Mouse (Mus musculus): ENCODE data around the gene Zbed5. TPM values are rescaled to one million over a fixed set of nuclear protein-coding genes. Genes with fewer than 3 reads are reported as not detected.

The Zbed5 gene
- 13.9 and 14.8 TPM in 2 replicates for polyA plus RNA-seq (2012; rRNA removed)

DNA sequence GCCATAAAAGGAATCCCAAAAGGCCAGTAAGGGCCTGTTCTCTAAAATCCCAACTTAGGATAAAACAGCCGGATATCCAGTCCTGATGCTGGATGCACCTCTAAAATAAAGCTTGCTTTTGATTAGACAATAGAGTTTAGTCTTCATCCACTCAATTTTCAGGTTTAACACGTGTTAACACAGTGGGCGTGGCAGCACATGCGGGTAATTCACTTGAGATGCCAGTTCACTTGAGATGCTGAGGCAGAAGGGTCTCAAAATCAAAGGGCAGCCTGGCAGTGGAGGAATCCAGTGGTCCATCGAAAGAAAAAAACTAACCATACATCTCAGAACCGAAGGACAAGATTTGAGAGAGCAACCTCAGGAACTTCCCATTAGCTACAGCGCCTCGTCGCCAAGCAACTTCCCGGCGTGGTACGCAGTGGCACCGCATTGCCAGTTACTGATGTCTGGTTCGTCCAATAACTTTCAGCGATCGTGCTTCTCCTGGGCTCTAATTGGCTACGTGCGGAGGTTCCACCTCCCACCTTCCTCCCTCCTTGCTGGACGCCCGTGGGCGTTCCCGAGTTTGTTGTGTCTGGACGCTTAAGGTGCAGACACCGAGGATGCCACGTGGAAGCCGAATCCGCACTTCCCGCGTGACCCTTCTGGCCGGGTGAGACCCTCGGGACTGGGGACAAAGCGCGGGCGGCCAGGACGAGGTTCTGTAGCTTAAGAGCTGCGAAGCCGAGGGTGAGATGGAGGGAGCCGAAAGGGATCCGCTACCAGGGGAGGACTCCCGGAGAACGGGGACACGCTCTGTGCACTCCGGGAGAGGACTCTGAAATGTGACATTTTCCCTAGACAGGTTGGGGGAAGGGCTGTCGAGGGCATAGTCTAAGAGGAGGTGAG is at the start of gene Zbed5:
Gene Zbed5, plus strand, starts transcription at position 526 of the 891 bp plus-strand sequence.
- DNase-seq (ENCODE audit: low read depth), result peak; percentile 98
- no peak for TF ChIP-seq CTCF (IDR thresholded peaks at IDR 0.05; ENCODE audit: borderline replicate concordance, extremely low read depth, insufficient read depth, insufficient read length)
- no peak for TF ChIP-seq POLR2A (IDR thresholded peaks at IDR 0.05; ENCODE audit: borderline replicate concordance, extremely low read depth, insufficient read depth, insufficient read length, poor library complexity, severe bottlenecking)

DNA sequence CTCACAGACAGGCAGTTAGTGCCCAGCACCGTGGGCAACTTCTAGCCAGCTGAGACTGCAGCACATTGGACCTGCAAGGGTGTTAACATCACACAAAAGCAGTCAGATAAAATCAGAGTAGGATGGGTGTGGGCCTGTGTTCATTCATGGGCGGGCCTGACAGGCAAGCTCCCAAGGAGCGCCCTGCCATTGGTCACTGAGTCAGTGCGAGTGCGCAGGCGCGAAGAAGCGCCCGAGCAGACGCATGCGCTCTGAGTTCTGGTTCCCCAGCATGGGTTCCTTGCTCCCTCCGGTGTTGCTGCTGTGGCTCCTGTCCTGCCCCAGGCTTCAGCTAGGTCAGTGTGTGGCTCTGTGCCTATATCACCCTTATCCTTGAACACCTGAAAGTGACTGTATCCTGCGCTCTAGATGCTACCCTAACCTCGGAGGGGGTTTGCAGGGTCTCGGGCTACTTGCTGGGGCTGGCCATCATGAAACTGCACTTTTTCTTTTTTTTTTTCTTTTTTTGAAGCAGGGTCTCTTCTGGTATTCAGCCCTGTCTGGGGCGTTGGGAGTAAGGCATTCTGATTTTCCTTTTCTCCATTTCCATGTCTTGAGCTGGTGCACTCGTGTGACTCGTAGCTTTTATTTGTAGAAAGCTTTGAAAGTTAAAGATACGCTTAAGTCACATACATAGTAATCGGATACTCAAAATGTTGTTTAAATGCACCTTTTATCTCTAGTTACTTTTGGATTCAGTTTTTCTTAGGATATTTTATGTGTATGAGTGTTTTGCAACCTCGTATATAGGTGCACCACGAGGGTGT is 48.6 kb upstream of the Zbed5 start, which contains the start of gene Sumf2:
Gene Sumf2, plus strand, starts transcription at position 235 of the 806 bp plus-strand sequence.
- TF ChIP-seq POLR2A (IDR thresholded peaks at IDR 0.05; ENCODE audit: borderline replicate concordance, extremely low read depth, insufficient read depth, insufficient read length, poor library complexity, severe bottlenecking) (peak; percentile 76; the same call in 1 of the 2 replicates), CTCF (IDR thresholded peaks at IDR 0.05; ENCODE audit: borderline replicate concordance, extremely low read depth, insufficient read depth, insufficient read length) (no peak)
- peak; percentile 98 for DNase-seq (ENCODE audit: low read depth)

DNA sequence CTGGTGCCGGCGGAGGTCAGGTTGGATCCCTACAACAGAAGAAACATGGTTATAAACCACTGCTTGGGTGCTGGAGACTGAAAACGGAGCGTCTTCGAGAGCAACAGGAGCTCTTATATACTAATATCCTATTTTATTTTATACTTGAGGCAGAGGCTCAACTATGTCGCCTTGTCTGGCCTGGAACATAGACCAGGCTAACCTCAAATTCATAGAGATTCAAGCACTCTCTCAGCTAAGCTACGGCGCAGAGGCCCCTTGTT is 48.0 kb upstream of the Zbed5 start:
- TF ChIP-seq CTCF (IDR thresholded peaks at IDR 0.05; ENCODE audit: borderline replicate concordance, extremely low read depth, insufficient read depth, insufficient read length), result no peak
- TF ChIP-seq POLR2A (IDR thresholded peaks at IDR 0.05; ENCODE audit: borderline replicate concordance, extremely low read depth, insufficient read depth, insufficient read length, poor library complexity, severe bottlenecking), result no peak
- DNase-seq (ENCODE audit: low read depth), result peak; percentile 4

DNA sequence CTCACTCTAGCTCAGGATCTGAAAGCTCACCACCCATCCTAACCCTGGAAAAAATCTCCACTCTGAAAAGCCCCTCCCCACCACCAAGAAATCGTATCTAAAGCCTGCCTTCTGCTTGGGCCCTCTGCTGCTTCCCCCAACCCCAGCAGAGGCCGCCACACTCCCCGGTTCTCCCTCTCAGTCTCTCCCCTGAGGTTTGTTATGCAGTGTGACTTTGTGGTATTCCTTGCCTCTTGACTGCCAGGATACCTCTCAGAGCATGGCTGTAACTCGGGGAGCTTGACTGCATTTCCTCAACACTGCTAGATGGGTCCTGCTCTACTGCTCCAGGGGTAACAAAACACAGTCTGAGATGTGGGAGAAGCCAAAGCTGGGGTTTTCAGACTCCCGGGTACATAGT is 40.4 kb upstream of the Zbed5 start:
- no peak for DNase-seq (ENCODE audit: low read depth)
- TF ChIP-seq CTCF (IDR thresholded peaks at IDR 0.05; ENCODE audit: borderline replicate concordance, extremely low read depth, insufficient read depth, insufficient read length) (no peak), POLR2A (IDR thresholded peaks at IDR 0.05; ENCODE audit: borderline replicate concordance, extremely low read depth, insufficient read depth, insufficient read length, poor library complexity, severe bottlenecking) (no peak)

GRCm38 (mm10) chr5:129856414-129856813 is 39.1 kb upstream of the Zbed5 start:
- TF ChIP-seq CTCF (IDR thresholded peaks at IDR 0.05; ENCODE audit: borderline replicate concordance, extremely low read depth, insufficient read depth, insufficient read length), result peak; percentile 16; the same call in 1 of the 2 replicates
- no peak for TF ChIP-seq POLR2A (IDR thresholded peaks at IDR 0.05; ENCODE audit: borderline replicate concordance, extremely low read depth, insufficient read depth, insufficient read length, poor library complexity, severe bottlenecking)
- no peak for DNase-seq (ENCODE audit: low read depth)

GRCm38 (mm10) chr5:129862325-129862724 is 33.2 kb upstream of the Zbed5 start:
- no peak for TF ChIP-seq CTCF (IDR thresholded peaks at IDR 0.05; ENCODE audit: borderline replicate concordance, extremely low read depth, insufficient read depth, insufficient read length)
- no peak for TF ChIP-seq POLR2A (IDR thresholded peaks at IDR 0.05; ENCODE audit: borderline replicate concordance, extremely low read depth, insufficient read depth, insufficient read length, poor library complexity, severe bottlenecking)
- DNase-seq (ENCODE audit: low read depth), result no peak

- DNase-seq (ENCODE audit: low read depth), result peak; percentile 8
- TF ChIP-seq POLR2A (IDR thresholded peaks at IDR 0.05; ENCODE audit: borderline replicate concordance, extremely low read depth, insufficient read depth, insufficient read length, poor library complexity, severe bottlenecking) (no peak), CTCF (IDR thresholded peaks at IDR 0.05; ENCODE audit: borderline replicate concordance, extremely low read depth, insufficient read depth, insufficient read length) (peak; percentile 45; the same call in 1 of the 2 replicates)
Observed at GRCm38 (mm10) chr5:129864467-129864866, 31.1 kb upstream of the Zbed5 start.

GRCm38 (mm10) chr5:129865841-129866240 is 29.7 kb upstream of the Zbed5 start:
- no peak for DNase-seq (ENCODE audit: low read depth)
- no peak for TF ChIP-seq POLR2A (IDR thresholded peaks at IDR 0.05; ENCODE audit: borderline replicate concordance, extremely low read depth, insufficient read depth, insufficient read length, poor library complexity, severe bottlenecking)
- no peak for TF ChIP-seq CTCF (IDR thresholded peaks at IDR 0.05; ENCODE audit: borderline replicate concordance, extremely low read depth, insufficient read depth, insufficient read length)

GRCm38 (mm10) chr5:129869238-129869995 is 26.1 kb upstream of the Zbed5 start:
- DNase-seq (ENCODE audit: low read depth), result no peak
- no peak for TF ChIP-seq POLR2A (IDR thresholded peaks at IDR 0.05; ENCODE audit: borderline replicate concordance, extremely low read depth, insufficient read depth, insufficient read length, poor library complexity, severe bottlenecking)
- no peak for TF ChIP-seq CTCF (IDR thresholded peaks at IDR 0.05; ENCODE audit: borderline replicate concordance, extremely low read depth, insufficient read depth, insufficient read length)

- TF ChIP-seq POLR2A (IDR thresholded peaks at IDR 0.05; ENCODE audit: borderline replicate concordance, extremely low read depth, insufficient read depth, insufficient read length, poor library complexity, severe bottlenecking), result no peak
- no peak for TF ChIP-seq CTCF (IDR thresholded peaks at IDR 0.05; ENCODE audit: borderline replicate concordance, extremely low read depth, insufficient read depth, insufficient read length)
Observed at GRCm38 (mm10) chr5:129871238-129871637, 24.3 kb upstream of the Zbed5 start.

DNA sequence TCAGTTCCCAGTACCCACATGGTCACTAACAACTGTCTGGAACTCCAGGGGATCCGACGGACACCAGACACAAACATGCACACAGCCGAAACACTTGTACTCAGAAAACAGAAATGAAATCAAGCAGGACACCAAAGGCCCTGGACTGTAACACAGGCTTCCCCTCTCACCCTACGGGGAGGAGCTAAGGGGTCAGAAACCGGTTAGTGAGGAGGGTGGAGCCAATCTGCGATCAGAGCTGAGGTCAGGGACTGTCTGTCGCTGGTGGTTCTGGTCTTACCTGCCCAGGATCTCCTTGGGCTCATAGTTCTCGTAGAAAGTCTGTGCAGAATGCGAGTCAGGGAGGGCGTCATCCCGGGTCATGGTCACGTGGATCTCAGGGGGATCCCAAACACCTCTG is 21.6 kb upstream of the Zbed5 start:
- DNase-seq (ENCODE audit: low read depth), result no peak
- TF ChIP-seq CTCF (IDR thresholded peaks at IDR 0.05; ENCODE audit: borderline replicate concordance, extremely low read depth, insufficient read depth, insufficient read length), result no peak
- no peak for TF ChIP-seq POLR2A (IDR thresholded peaks at IDR 0.05; ENCODE audit: borderline replicate concordance, extremely low read depth, insufficient read depth, insufficient read length, poor library complexity, severe bottlenecking)

More at GRCm38 (mm10) chr5:129871238-129871637, 24.3 kb upstream of the Zbed5 start:
- no peak for DNase-seq (ENCODE audit: low read depth)

Measured in brain, embryonic 14.5 days (tissue).